Mouse (Mus musculus): ENCODE measurements around the gene Lmbrd1. TPM values are rescaled to one million over a fixed set of nuclear protein-coding genes. Genes with fewer than 3 reads are reported as not detected.
"Not testable (repeated sequence)": the region's sequence is repeated elsewhere in the genome, so short reads cannot be mapped to it uniquely, and the experiment has no call there.

Gene Lmbrd1
- polyA plus RNA-seq, 1 experiment from 2014 or later, result 33.7 TPM

GRCm38 (mm10) chr1:24741552-24741951 lies 63.1 kb downstream of the Lmbrd1 start:
- ATAC-seq (no peak), DNase-seq (ENCODE audit: low spot score) (no peak)
- Histone ChIP-seq H3K4me2 (ENCODE audit: low read length) (no peak overlapping the region), H3K4me3 (ENCODE audit: low read depth, low read length) (no peak overlapping the region), H3K4me1 (ENCODE audit: control insufficient read depth, insufficient read depth, low read length) (no peaks in the 10 kb centered on the region), H3K36me3 (ENCODE audit: control insufficient read depth, insufficient read depth, low read length) (peaks cover 3% of the 10 kb centered on the region; the same call in 1 of the 2 replicates), H3K27me3 (replicated peaks; ENCODE audit: control insufficient read depth, insufficient read depth, low read length) (no peaks in the 10 kb centered on the region), H3K9ac (ENCODE audit: low read length) (no peak overlapping the region), H3K9me3 (replicated peaks; ENCODE audit: control insufficient read depth, low read length) (no peaks in the 10 kb centered on the region), H3K27ac (ENCODE audit: low read depth, low read length) (no peak overlapping the region)
- 43% methylated on average over 3 of the region's 3 CpGs for WGBS

- no peak overlapping the region for H3K4me2 ChIP-seq (ENCODE audit: low read length)
- no peaks in the 10 kb centered on the region for H3K4me1 ChIP-seq (ENCODE audit: control insufficient read depth, insufficient read depth, low read length)
- H3K27ac ChIP-seq (ENCODE audit: low read depth, low read length), result no peak overlapping the region
- H3K9ac ChIP-seq (ENCODE audit: low read length), result no peak overlapping the region
- no peak for ATAC-seq
- no peak for DNase-seq (ENCODE audit: low spot score)
- no peaks in the 10 kb centered on the region for H3K27me3 ChIP-seq (replicated peaks; ENCODE audit: control insufficient read depth, insufficient read depth, low read length)
- 92% methylated on average over 9 of the region's 9 CpGs for WGBS
- no peaks in the 10 kb centered on the region for H3K9me3 ChIP-seq (replicated peaks; ENCODE audit: control insufficient read depth, low read length)
- peaks cover 9% of the 10 kb centered on the region; the same call in 1 of the 2 replicates for H3K36me3 ChIP-seq (ENCODE audit: control insufficient read depth, insufficient read depth, low read length)
- no peak overlapping the region for H3K4me3 ChIP-seq (ENCODE audit: low read depth, low read length)
Observed at GRCm38 (mm10) chr1:24743191-24743924, 64.9 kb downstream of the Lmbrd1 start.

- Histone ChIP-seq H3K4me1 (ENCODE audit: control insufficient read depth, insufficient read depth, low read length) (no peaks in the 10 kb centered on the region), H3K9ac (ENCODE audit: low read length) (no peak overlapping the region), H3K36me3 (ENCODE audit: control insufficient read depth, insufficient read depth, low read length) (peaks cover 16% of the 10 kb centered on the region; the same call in 1 of the 2 replicates), H3K4me3 (ENCODE audit: low read depth, low read length) (no peak overlapping the region), H3K4me2 (ENCODE audit: low read length) (no peak overlapping the region), H3K27ac (ENCODE audit: low read depth, low read length) (no peak overlapping the region), H3K9me3 (replicated peaks; ENCODE audit: control insufficient read depth, low read length) (no peaks in the 10 kb centered on the region), H3K27me3 (replicated peaks; ENCODE audit: control insufficient read depth, insufficient read depth, low read length) (no peaks in the 10 kb centered on the region)
- DNase-seq (ENCODE audit: low spot score) (no peak), ATAC-seq (no peak)
- 92% methylated on average over 4 of the region's 4 CpGs for WGBS
Observed at GRCm38 (mm10) chr1:24752715-24753114, 74.3 kb downstream of the Lmbrd1 start.

- DNase-seq (ENCODE audit: low spot score), result no peak
- 59% methylated on average over 8 of the region's 8 CpGs for WGBS
- Histone ChIP-seq H3K4me2 (ENCODE audit: low read length) (no peak overlapping the region), H3K9ac (ENCODE audit: low read length) (no peak overlapping the region), H3K9me3 (replicated peaks; ENCODE audit: control insufficient read depth, low read length) (no peaks in the 10 kb centered on the region), H3K4me3 (ENCODE audit: low read depth, low read length) (no peak overlapping the region), H3K4me1 (ENCODE audit: control insufficient read depth, insufficient read depth, low read length) (peaks cover 2% of the 10 kb centered on the region; the same call in 1 of the 2 replicates), H3K36me3 (ENCODE audit: control insufficient read depth, insufficient read depth, low read length) (peaks cover 3% of the 10 kb centered on the region; the same call in 1 of the 2 replicates), H3K27me3 (replicated peaks; ENCODE audit: control insufficient read depth, insufficient read depth, low read length) (no peaks in the 10 kb centered on the region), H3K27ac (ENCODE audit: low read depth, low read length) (no peak overlapping the region)
- no peak for ATAC-seq
Observed at GRCm38 (mm10) chr1:24758516-24758915, 80.1 kb downstream of the Lmbrd1 start.

- Histone ChIP-seq H3K4me2 (ENCODE audit: low read length) (no peak overlapping the region), H3K4me1 (ENCODE audit: control insufficient read depth, insufficient read depth, low read length) (no peaks in the 10 kb centered on the region), H3K4me3 (ENCODE audit: low read depth, low read length) (no peak overlapping the region), H3K27ac (ENCODE audit: low read depth, low read length) (no peak overlapping the region), H3K9me3 (replicated peaks; ENCODE audit: control insufficient read depth, low read length) (no peaks in the 10 kb centered on the region), H3K9ac (ENCODE audit: low read length) (no peak overlapping the region), H3K27me3 (replicated peaks; ENCODE audit: control insufficient read depth, insufficient read depth, low read length) (no peaks in the 10 kb centered on the region), H3K36me3 (ENCODE audit: control insufficient read depth, insufficient read depth, low read length) (peaks cover 6% of the 10 kb centered on the region; the same call in 1 of the 2 replicates)
- ATAC-seq (no peak), DNase-seq (ENCODE audit: low spot score) (no peak)
- 81% methylated on average over 8 of the region's 8 CpGs for WGBS
Observed at GRCm38 (mm10) chr1:24766466-24766865, 88.0 kb downstream of the Lmbrd1 start.

GRCm38 (mm10) chr1:24767197-24767596 lies 88.8 kb downstream of the Lmbrd1 start:
- H3K27me3 ChIP-seq (replicated peaks; ENCODE audit: control insufficient read depth, insufficient read depth, low read length); H3K9ac ChIP-seq (ENCODE audit: low read length); H3K9me3 ChIP-seq (replicated peaks; ENCODE audit: control insufficient read depth, low read length); H3K4me1 ChIP-seq (ENCODE audit: control insufficient read depth, insufficient read depth, low read length); H3K27ac ChIP-seq (ENCODE audit: low read depth, low read length); H3K4me3 ChIP-seq (ENCODE audit: low read depth, low read length); H3K4me2 ChIP-seq (ENCODE audit: low read length); DNase-seq (ENCODE audit: low spot score); H3K36me3 ChIP-seq (ENCODE audit: control insufficient read depth, insufficient read depth, low read length): not testable (repeated sequence)
- ATAC-seq, result peak; percentile 15; the same call in 1 of the 2 replicates
- 84% methylated on average over 3 of the region's 3 CpGs for WGBS

GRCm38 (mm10) chr1:24773642-24774041 lies 95.2 kb downstream of the Lmbrd1 start:
- Histone ChIP-seq H3K4me1 (ENCODE audit: control insufficient read depth, insufficient read depth, low read length) (no peaks in the 10 kb centered on the region), H3K27me3 (replicated peaks; ENCODE audit: control insufficient read depth, insufficient read depth, low read length) (no peaks in the 10 kb centered on the region), H3K9me3 (replicated peaks; ENCODE audit: control insufficient read depth, low read length) (no peaks in the 10 kb centered on the region), H3K4me3 (ENCODE audit: low read depth, low read length) (no peak overlapping the region), H3K27ac (ENCODE audit: low read depth, low read length) (no peak overlapping the region), H3K9ac (ENCODE audit: low read length) (no peak overlapping the region), H3K4me2 (ENCODE audit: low read length) (no peak overlapping the region), H3K36me3 (ENCODE audit: control insufficient read depth, insufficient read depth, low read length) (no peaks in the 10 kb centered on the region)
- ATAC-seq (no peak), DNase-seq (ENCODE audit: low spot score) (peak; percentile 10)
- 33% methylated on average over 2 of the region's 2 CpGs for WGBS

GRCm38 (mm10) chr1:24776576-24776975 lies 98.1 kb downstream of the Lmbrd1 start:
- DNase-seq (ENCODE audit: low spot score), result no peak
- no peaks in the 10 kb centered on the region for H3K4me1 ChIP-seq (ENCODE audit: control insufficient read depth, insufficient read depth, low read length)
- no peak for ATAC-seq
- no peak overlapping the region for H3K9ac ChIP-seq (ENCODE audit: low read length)
- no peak overlapping the region for H3K27ac ChIP-seq (ENCODE audit: low read depth, low read length)
- no peaks in the 10 kb centered on the region for H3K36me3 ChIP-seq (ENCODE audit: control insufficient read depth, insufficient read depth, low read length)
- no peaks in the 10 kb centered on the region for H3K27me3 ChIP-seq (replicated peaks; ENCODE audit: control insufficient read depth, insufficient read depth, low read length)
- 89% methylated on average over 2 of the region's 2 CpGs for WGBS
- no peak overlapping the region for H3K4me2 ChIP-seq (ENCODE audit: low read length)
- H3K9me3 ChIP-seq (replicated peaks; ENCODE audit: control insufficient read depth, low read length), result no peaks in the 10 kb centered on the region
- no peak overlapping the region for H3K4me3 ChIP-seq (ENCODE audit: low read depth, low read length)

- Histone ChIP-seq H3K9me3 (replicated peaks; ENCODE audit: control insufficient read depth, low read length) (no peaks in the 10 kb centered on the region), H3K4me2 (ENCODE audit: low read length) (no peak overlapping the region), H3K27me3 (replicated peaks; ENCODE audit: control insufficient read depth, insufficient read depth, low read length) (no peaks in the 10 kb centered on the region), H3K4me3 (ENCODE audit: low read depth, low read length) (no peak overlapping the region), H3K4me1 (ENCODE audit: control insufficient read depth, insufficient read depth, low read length) (no peaks in the 10 kb centered on the region), H3K27ac (ENCODE audit: low read depth, low read length) (no peak overlapping the region), H3K36me3 (ENCODE audit: control insufficient read depth, insufficient read depth, low read length) (no peaks in the 10 kb centered on the region), H3K9ac (ENCODE audit: low read length) (no peak overlapping the region)
- ATAC-seq, result no peak
- DNase-seq (ENCODE audit: low spot score), result no peak
- 86% methylated on average over 6 of the region's 6 CpGs for WGBS
Observed at GRCm38 (mm10) chr1:24793168-24793567, 114.7 kb downstream of the Lmbrd1 start.

All from forebrain, embryonic 14.5 days (tissue).